Mouse (Mus musculus) E14TG2a.4 (cell line): ENCODE results near the gene Pnpla3.

Experiments used
- CTCF ChIP-seq: conservative IDR thresholded peaks from 2 replicates; pipeline ENCODE4 v1.5.1; 2014; ENCODE audit warnings: low read length
- POU5F1 ChIP-seq: IDR thresholded peaks from 2 replicates; pipeline ENCODE4 v1.6.1; 2014; ENCODE audit warnings: low read length, borderline replicate concordance

GRCm38 (mm10) chr15:84126871-84127270, 40.8 kb upstream of the Pnpla3 start:
- TF ChIP-seq CTCF (no peak), POU5F1 (no peak)
